Mouse (Mus musculus): ENCODE results near the gene Pgpep1. TPM values are rescaled to one million over a fixed set of nuclear protein-coding genes. Genes with fewer than 3 reads are reported as not detected.
A peak's percentile ranks its signal among the peaks of the same experiment; 100 is the strongest.

The Pgpep1 gene
- polyA plus RNA-seq, 1 experiment from 2014 or later = 84.2 TPM

DNA sequence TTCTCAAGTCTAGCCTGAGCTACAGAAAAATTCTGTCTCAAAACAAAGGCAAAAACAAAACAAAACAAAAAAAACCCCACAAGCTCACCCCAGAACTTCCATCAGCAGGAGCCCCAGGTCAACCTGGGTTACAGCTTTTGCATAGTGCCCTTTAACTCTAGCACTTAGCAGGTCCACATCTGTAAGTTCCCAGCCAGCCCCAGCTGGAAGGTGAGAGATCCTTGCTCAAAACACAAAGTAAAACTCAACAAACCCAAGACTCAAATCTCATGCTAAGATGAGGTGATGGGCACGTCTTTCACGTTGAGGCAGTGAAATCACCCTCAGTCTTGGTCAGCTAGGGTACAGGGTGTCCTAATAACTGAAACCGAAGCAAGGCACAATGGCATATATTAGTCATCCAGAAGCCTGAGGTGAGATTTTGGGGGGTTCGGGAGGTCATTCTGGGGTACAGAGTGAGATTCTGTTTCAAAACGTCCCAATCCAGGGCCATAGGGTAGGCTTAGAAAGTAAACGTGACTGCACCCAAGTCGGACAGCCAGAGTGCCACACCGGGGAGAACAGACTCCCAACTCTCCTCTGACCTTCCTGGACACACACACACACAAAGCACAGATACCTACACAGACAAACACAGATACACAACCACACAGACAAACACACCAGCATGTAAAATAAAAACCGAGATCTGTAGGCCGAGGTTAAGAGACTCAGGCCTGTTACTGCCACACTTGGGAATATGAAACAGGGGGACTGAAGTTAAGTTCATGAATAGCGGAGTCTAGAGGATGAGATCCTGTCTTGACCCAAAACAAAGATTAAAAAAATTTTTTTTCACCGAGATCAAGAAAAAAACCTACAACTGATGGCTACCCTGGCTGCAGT lies 37.4 kb upstream of the Pgpep1 start:
- no peak for DNase-seq (ENCODE audit: low spot score)
- peak overlapping the region; percentile 66 for H3K4me2 ChIP-seq (ENCODE audit: low read length)
- TF ChIP-seq CTCF (IDR thresholded peaks at IDR 0.05; ENCODE audit: low read depth) = no peak
- H3K9me3 ChIP-seq (replicated peaks; ENCODE audit: low read length) = no peaks in the 10 kb centered on the region
- H3K4me1 ChIP-seq (replicated peaks; ENCODE audit: insufficient read depth, low read length) = peaks cover 32% of the 10 kb centered on the region
- H3K27ac ChIP-seq = peak overlapping the region; percentile 99
- peak overlapping the region; percentile 98 for H3K4me3 ChIP-seq (replicated peaks; ENCODE audit: low read depth, low read length)
- 65% methylated on average over 12 of the region's 12 CpGs for WGBS
- 0 out of 2 replicates have a peak, but pooled peaks cover 1% of the 10 kb centered on the region for H3K36me3 ChIP-seq (ENCODE audit: insufficient read depth, low read length)
- no peaks in the 10 kb centered on the region for H3K27me3 ChIP-seq (ENCODE audit: insufficient read depth, low read length)
- peak overlapping the region; percentile 62 for H3K9ac ChIP-seq (ENCODE audit: low read depth, low read length)
- ATAC-seq (replicated peaks; ENCODE audit: low FRiP score, low read depth) = no peak

DNA sequence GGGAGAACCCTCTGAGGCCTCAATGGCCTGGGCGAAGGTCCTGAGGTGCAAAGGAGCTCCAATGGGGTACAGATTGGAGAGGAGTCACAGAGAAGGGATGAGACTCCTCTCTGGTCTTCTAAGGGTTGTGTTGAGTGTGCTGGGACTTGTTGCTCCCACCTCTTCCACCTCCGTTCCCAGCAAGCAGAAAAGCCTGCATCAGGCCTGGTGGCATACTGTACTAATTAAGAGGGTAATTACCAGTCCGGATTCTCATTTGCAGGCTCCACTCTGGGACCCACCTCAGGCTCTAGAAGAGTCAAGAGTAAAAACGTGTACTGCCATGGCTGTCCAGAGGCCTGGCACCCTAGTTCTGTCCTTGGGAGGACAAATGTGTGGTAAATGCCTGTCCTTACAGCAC lies 36.8 kb upstream of the Pgpep1 start:
- H3K4me3 ChIP-seq (replicated peaks; ENCODE audit: low read depth, low read length) = peak overlapping the region; percentile 21; the same call in 1 of the 2 replicates
- peak overlapping the region; percentile 99 for H3K27ac ChIP-seq
- H3K9me3 ChIP-seq (replicated peaks; ENCODE audit: low read length) = no peaks in the 10 kb centered on the region
- H3K9ac ChIP-seq (ENCODE audit: low read depth, low read length) = peak overlapping the region; percentile 44; the same call in 1 of the 2 replicates
- TF ChIP-seq CTCF (IDR thresholded peaks at IDR 0.05; ENCODE audit: low read depth) = no peak
- DNase-seq (ENCODE audit: low spot score) = no peak
- no peaks in the 10 kb centered on the region for H3K36me3 ChIP-seq (ENCODE audit: insufficient read depth, low read length)
- WGBS = 37% methylated on average over 4 of the region's 4 CpGs
- H3K4me1 ChIP-seq (replicated peaks; ENCODE audit: insufficient read depth, low read length) = peaks cover 35% of the 10 kb centered on the region
- H3K4me2 ChIP-seq (ENCODE audit: low read length) = peak overlapping the region; percentile 53
- no peaks in the 10 kb centered on the region for H3K27me3 ChIP-seq (ENCODE audit: insufficient read depth, low read length)
- ATAC-seq (replicated peaks; ENCODE audit: low FRiP score, low read depth) = no peak

DNA sequence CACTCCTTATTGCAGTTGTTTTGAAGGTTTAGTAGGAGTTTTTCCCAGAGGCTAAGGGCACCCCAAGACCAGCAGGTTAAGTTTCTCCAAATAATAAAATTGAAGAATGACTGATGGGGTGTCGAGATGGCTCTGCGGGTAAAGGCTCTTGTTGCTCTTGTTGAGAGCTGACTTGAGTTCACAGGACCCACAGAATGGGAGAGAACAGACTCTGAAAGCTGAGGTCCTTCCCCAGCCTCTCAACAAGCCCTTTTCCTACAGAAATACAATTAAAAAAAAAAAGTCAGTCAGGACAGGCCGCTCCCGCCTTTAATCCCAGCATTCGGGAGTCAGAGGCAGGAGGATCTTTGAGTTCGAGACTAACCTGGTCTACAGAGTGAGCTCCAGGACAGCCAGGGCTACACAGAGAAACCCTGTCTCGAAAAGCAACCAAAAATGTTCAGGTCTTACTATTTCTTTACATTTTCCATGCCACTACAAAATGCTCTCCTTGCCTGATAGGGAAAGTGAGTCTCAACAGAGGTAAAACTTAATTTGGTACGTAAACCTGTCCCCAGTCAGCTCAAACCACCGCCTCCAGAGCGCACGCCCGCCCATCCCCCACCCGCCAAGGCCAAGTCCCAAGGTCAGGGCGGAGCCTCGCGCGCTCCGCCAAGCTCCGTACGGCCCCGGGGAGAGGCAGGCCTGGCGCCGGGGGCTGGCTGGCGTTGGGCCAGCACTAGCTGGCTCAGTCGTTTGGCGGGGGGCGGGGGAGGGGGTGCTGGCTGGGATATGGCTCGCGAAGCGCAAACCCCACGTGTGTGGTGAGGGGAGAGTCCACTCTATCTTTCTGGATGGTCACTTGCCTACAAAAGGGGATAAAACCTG lies 36.1 kb upstream of the Pgpep1 start:
- H3K4me3 ChIP-seq (replicated peaks; ENCODE audit: low read depth, low read length) = peak overlapping the region; percentile 21
- H3K27ac ChIP-seq = peak overlapping the region; percentile 99
- H3K27me3 ChIP-seq (ENCODE audit: insufficient read depth, low read length) = no peaks in the 10 kb centered on the region
- H3K4me1 ChIP-seq (replicated peaks; ENCODE audit: insufficient read depth, low read length) = peaks cover 39% of the 10 kb centered on the region
- H3K36me3 ChIP-seq (ENCODE audit: insufficient read depth, low read length) = no peaks in the 10 kb centered on the region
- peak overlapping the region; percentile 44; the same call in 1 of the 2 replicates for H3K9ac ChIP-seq (ENCODE audit: low read depth, low read length)
- WGBS = 4% methylated on average over 30 of the region's 31 CpGs
- DNase-seq (ENCODE audit: low spot score) = peak; percentile 86
- H3K9me3 ChIP-seq (replicated peaks; ENCODE audit: low read length) = no peaks in the 10 kb centered on the region
- no peak for TF ChIP-seq CTCF (IDR thresholded peaks at IDR 0.05; ENCODE audit: low read depth)
- peak overlapping the region; percentile 53 for H3K4me2 ChIP-seq (ENCODE audit: low read length)
- peak; percentile 5 for ATAC-seq (replicated peaks; ENCODE audit: low FRiP score, low read depth)

DNA sequence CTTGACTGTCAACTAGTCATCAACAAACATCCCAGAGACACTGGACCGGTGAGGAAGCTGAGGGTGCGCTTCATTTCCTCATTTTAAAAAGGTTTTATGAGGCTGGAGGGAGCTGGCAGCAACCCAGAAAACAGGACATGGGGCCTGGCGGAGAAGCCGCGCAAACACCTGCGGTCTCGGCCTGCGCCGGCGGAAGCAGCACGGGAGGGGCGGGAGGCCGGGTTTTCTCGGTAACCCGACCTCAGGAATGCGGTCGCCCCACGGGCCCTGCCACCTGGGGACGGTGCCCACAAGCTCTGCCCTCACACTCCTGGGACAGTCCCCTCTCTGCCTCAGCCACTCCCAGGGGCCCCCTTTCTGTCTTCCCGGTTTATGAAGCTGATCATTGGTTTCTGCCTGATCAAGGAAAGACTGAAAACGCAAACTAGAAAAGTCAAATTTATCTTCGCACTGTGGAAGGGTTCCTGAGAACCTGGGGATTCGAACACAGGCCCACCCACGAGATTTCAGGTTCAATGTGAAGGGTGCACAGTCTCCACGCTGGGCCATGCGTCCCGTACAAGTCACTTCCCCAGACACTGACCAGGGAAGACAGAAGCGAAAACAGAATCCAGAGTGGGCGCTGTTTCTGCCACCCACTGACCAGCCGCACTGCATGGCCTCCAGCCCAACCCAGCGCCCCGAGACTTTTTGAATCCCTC lies 35.3 kb upstream of the Pgpep1 start:
- peak; percentile 43 for DNase-seq (ENCODE audit: low spot score)
- Histone ChIP-seq H3K27ac (peak overlapping the region; percentile 99), H3K9ac (ENCODE audit: low read depth, low read length) (peak overlapping the region; percentile 44; the same call in 1 of the 2 replicates), H3K27me3 (ENCODE audit: insufficient read depth, low read length) (no peaks in the 10 kb centered on the region), H3K4me1 (replicated peaks; ENCODE audit: insufficient read depth, low read length) (peaks cover 36% of the 10 kb centered on the region), H3K9me3 (replicated peaks; ENCODE audit: low read length) (no peaks in the 10 kb centered on the region), H3K4me2 (ENCODE audit: low read length) (0 out of 2 replicates have a peak overlapping the region, but pooled peaks have one; percentile 53), H3K4me3 (replicated peaks; ENCODE audit: low read depth, low read length) (no peak overlapping the region), H3K36me3 (ENCODE audit: insufficient read depth, low read length) (no peaks in the 10 kb centered on the region)
- 22% methylated on average over 32 of the region's 32 CpGs for whole genome bisulfite sequencing
- ATAC-seq (replicated peaks; ENCODE audit: low FRiP score, low read depth) = no peak
- TF ChIP-seq CTCF (IDR thresholded peaks at IDR 0.05; ENCODE audit: low read depth) = no peak

DNA sequence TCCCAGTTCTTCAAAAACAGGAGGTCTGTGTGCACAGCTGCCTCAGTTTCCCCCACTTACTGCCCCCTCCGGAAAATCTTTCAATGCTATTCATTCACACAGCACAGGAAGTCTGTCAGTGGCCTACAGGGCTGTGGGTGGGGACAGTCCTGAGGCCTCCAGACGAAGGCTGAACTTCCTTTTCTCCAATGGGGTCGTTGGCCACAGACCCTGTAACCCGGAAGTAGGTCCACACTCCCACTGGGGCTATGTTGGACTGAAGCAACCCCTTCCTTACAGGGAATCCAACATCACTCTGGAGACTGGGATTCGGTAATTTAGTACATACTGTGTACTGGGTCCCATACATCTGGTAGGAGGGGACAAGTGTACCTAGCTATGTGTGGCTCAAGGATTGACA lies 33.4 kb upstream of the Pgpep1 start:
- no peak for TF ChIP-seq CTCF (IDR thresholded peaks at IDR 0.05; ENCODE audit: low read depth)
- no peaks in the 10 kb centered on the region for H3K36me3 ChIP-seq (ENCODE audit: insufficient read depth, low read length)
- H3K27me3 ChIP-seq (ENCODE audit: insufficient read depth, low read length) = no peaks in the 10 kb centered on the region
- H3K4me1 ChIP-seq (replicated peaks; ENCODE audit: insufficient read depth, low read length) = peaks cover 36% of the 10 kb centered on the region
- no peaks in the 10 kb centered on the region for H3K9me3 ChIP-seq (replicated peaks; ENCODE audit: low read length)
- ATAC-seq (replicated peaks; ENCODE audit: low FRiP score, low read depth) (no peak), DNase-seq (ENCODE audit: low spot score) (no peak)
- H3K27ac ChIP-seq = no peak overlapping the region
- 58% methylated on average over 5 of the region's 5 CpGs for WGBS
- no peak overlapping the region for H3K4me2 ChIP-seq (ENCODE audit: low read length)
- H3K4me3 ChIP-seq (replicated peaks; ENCODE audit: low read depth, low read length) = no peak overlapping the region
- H3K9ac ChIP-seq (ENCODE audit: low read depth, low read length) = no peak overlapping the region
